Mouse (Mus musculus): Measurements from ENCODE around the gene Pex11g. TPM values are rescaled to one million over a fixed set of nuclear protein-coding genes. Genes with fewer than 3 reads are reported as not detected.
A peak's percentile ranks its signal among the peaks of the same experiment; 100 is the strongest.

Pex11g gene
- total RNA-seq, 1 experiment from 2014 or later: 12.8 TPM

GRCm38 (mm10) chr8:3415661-3416060, 51.8 kb downstream of the Pex11g start:
- DNase-seq: no peak

- no peak for DNase-seq
Measured at GRCm38 (mm10) chr8:3415259-3415658, 52.2 kb downstream of the Pex11g start.

- no peak for DNase-seq
Measured at GRCm38 (mm10) chr8:3414639-3415190, 52.8 kb downstream of the Pex11g start.

GRCm38 (mm10) chr8:3412816-3413215, 54.7 kb downstream of the Pex11g start:
- DNase-seq: no peak

GRCm38 (mm10) chr8:3411901-3412301, 55.6 kb downstream of the Pex11g start:
- DNase-seq: peak; percentile 29

GRCm38 (mm10) chr8:3411085-3411484, 56.4 kb downstream of the Pex11g start:
- DNase-seq: no peak

GRCm38 (mm10) chr8:3407417-3407816, 60.1 kb downstream of the Pex11g start:
- DNase-seq: no peak

Other genes with a start within 250 kb of the Pex11g start
- 121 and 129 TPM in 2 replicates for gene Insr, start 188.1 kb downstream of the Pex11g start, total RNA-seq (2021)
- gene A430078G23Rik, start 114.3 kb downstream of the Pex11g start, total RNA-seq (2021): 1.9 and 11.6 TPM in 2 replicates
- 31.0 and 42.0 TPM in 2 replicates for gene Arhgef18, start 74.7 kb downstream of the Pex11g start, total RNA-seq (2021)
- not detected in 2 replicates for gene Tex45, start 3.2 kb upstream of the Pex11g start, total RNA-seq (2021)
- 19.2 and 24.7 TPM in 2 replicates for gene Zfp358, start 25.5 kb upstream of the Pex11g start, total RNA-seq (2021)
- gene Mcoln1, start 32.8 kb upstream of the Pex11g start, total RNA-seq (2021): 31.8 and 37.5 TPM in 2 replicates
- 29.9 and 41.0 TPM in 2 replicates for gene Pnpla6, start 47.7 kb upstream of the Pex11g start, total RNA-seq (2021)
- gene C330021F23Rik, start 100.3 kb upstream of the Pex11g start, total RNA-seq (2021): 0.52 TPM in 1 of 2 replicates, not detected in the other
- 8.8 and 10.3 TPM in 2 replicates for gene Camsap3, start 119.6 kb upstream of the Pex11g start, total RNA-seq (2021)
- 31.5 and 38.2 TPM in 2 replicates for gene Xab2, start 153.6 kb upstream of the Pex11g start, total RNA-seq (2021)
- 121 TPM in 2 replicates for gene Pet100, start 153.9 kb upstream of the Pex11g start, total RNA-seq (2021)
- not detected in 2 replicates for gene Pcp2, start 157.9 kb upstream of the Pex11g start, total RNA-seq (2021)
- gene Stxbp2, start 163.3 kb upstream of the Pex11g start, total RNA-seq (2021): 79.6 and 116 TPM in 2 replicates
- gene Retn, start 188.1 kb upstream of the Pex11g start, total RNA-seq (2021): 9.5 and 19.9 TPM in 2 replicates
- 0.37 and 0.75 TPM in 2 replicates for gene Mcemp1, start 198.1 kb upstream of the Pex11g start, total RNA-seq (2021)
- gene Fcor, start 204.7 kb upstream of the Pex11g start, total RNA-seq (2021): 26.9 and 29.5 TPM in 2 replicates
- gene Trappc5, start 208.6 kb upstream of the Pex11g start, total RNA-seq (2021): 19.6 and 22.0 TPM in 2 replicates
- gene Fcer2a, start 226.5 kb upstream of the Pex11g start, total RNA-seq (2021): 0.63 and 11.8 TPM in 2 replicates